Mouse (Mus musculus): ENCODE data around the gene Gpr4.

- TF ChIP-seq POLR2A (IDR thresholded peaks at IDR 0.05; ENCODE audit: borderline replicate concordance, extremely low read depth, insufficient read depth, insufficient read length, poor library complexity, severe bottlenecking) (no peak), CTCF (IDR thresholded peaks at IDR 0.05; ENCODE audit: borderline replicate concordance, extremely low read depth, insufficient read depth, insufficient read length) (no peak)
These were observed 9.9 kb downstream of the Gpr4 start for GRCm38 (mm10) chr7:19222189-19222588.
